Mouse (Mus musculus): Measurements from ENCODE around the gene Krt80.
A peak's percentile ranks its signal among the peaks of the same experiment; 100 is the strongest.

Krt80 gene

GRCm38 (mm10) chr15:101374879-101375278, 4.9 kb upstream of the Krt80 start:
- no peak for DNase-seq (ENCODE audit: low spot score in 2 of 2)

- peak in 1 of 2 experiments; percentile 35 for DNase-seq (ENCODE audit: low spot score in 2 of 2)
These were observed 3.4 kb upstream of the Krt80 start for GRCm38 (mm10) chr15:101373286-101373898.

- DNase-seq (ENCODE audit: low spot score in 2 of 2): no peak
These were observed 2.4 kb upstream of the Krt80 start for GRCm38 (mm10) chr15:101372131-101372977.

- no peak for DNase-seq (ENCODE audit: low spot score in 2 of 2)
These were observed 1.4 kb upstream of the Krt80 start for GRCm38 (mm10) chr15:101371141-101371985.

GRCm38 (mm10) chr15:101369382-101370100, 421 bp downstream of the Krt80 start:
- DNase-seq (ENCODE audit: low spot score in 2 of 2): no peak

GRCm38 (mm10) chr15:101368502-101369381, 1.2 kb downstream of the Krt80 start:
- no peak for DNase-seq (ENCODE audit: low spot score in 2 of 2)

- DNase-seq (ENCODE audit: low spot score in 2 of 2): no peak
These were observed 1.9 kb downstream of the Krt80 start for GRCm38 (mm10) chr15:101368015-101368414.

GRCm38 (mm10) chr15:101367497-101367896, 2.5 kb downstream of the Krt80 start:
- no peak for DNase-seq (ENCODE audit: low spot score in 2 of 2)

GRCm38 (mm10) chr15:101366926-101367325, 3.0 kb downstream of the Krt80 start:
- DNase-seq (ENCODE audit: low spot score in 2 of 2): no peak

- DNase-seq (ENCODE audit: low spot score in 2 of 2): no peak
These were observed 3.5 kb downstream of the Krt80 start for GRCm38 (mm10) chr15:101366482-101366881.

- DNase-seq (ENCODE audit: low spot score in 2 of 2): no peak
These were observed 4.2 kb downstream of the Krt80 start for GRCm38 (mm10) chr15:101365721-101366120.

GRCm38 (mm10) chr15:101364891-101365671, 4.9 kb downstream of the Krt80 start:
- no peak for DNase-seq (ENCODE audit: low spot score in 2 of 2)

GRCm38 (mm10) chr15:101364425-101364824, 5.5 kb downstream of the Krt80 start:
- no peak for DNase-seq (ENCODE audit: low spot score in 2 of 2)

GRCm38 (mm10) chr15:101363933-101364332, 6.0 kb downstream of the Krt80 start:
- DNase-seq (ENCODE audit: low spot score in 2 of 2): no peak

GRCm38 (mm10) chr15:101362393-101363010, 7.5 kb downstream of the Krt80 start:
- DNase-seq (ENCODE audit: low spot score in 2 of 2): no peak

- DNase-seq (ENCODE audit: low spot score in 2 of 2): no peak
These were observed 14.6 kb downstream of the Krt80 start for GRCm38 (mm10) chr15:101355382-101355786.

GRCm38 (mm10) chr15:101352706-101353465, 17.1 kb downstream of the Krt80 start:
- DNase-seq (ENCODE audit: low spot score in 2 of 2): no peak

- DNase-seq (ENCODE audit: low spot score in 2 of 2): no peak
These were observed 17.9 kb downstream of the Krt80 start for GRCm38 (mm10) chr15:101352047-101352446.
